Mouse (Mus musculus) lung, postnatal 0 days (tissue): ENCODE measurements around the gene Cux1. TPM values are rescaled to one million over a fixed set of nuclear protein-coding genes. Genes with fewer than 3 reads are reported as not detected.

Experiments
- ATAC-seq: fragments of 200-750 bp; cut with Nextera tagmentation; 2 replicates; pipeline ENCODE4 v1.8.0; 2017; ENCODE audit warnings: moderate library complexity
- DNase-seq: peaks from one replicate; pipeline ENCODE4 v3.0.0-alpha.2; 2016; ENCODE audit warnings: low spot score
- H3K27ac ChIP-seq: fragments of 300-500 bp; sonication (generic); 2 replicates; pipeline ENCODE4 v1.5.1; 2014; ENCODE audit warnings: antibody characterized with exemption, mild to moderate bottlenecking, low read length, mixed read lengths
- H3K27me3 ChIP-seq: fragments of 300-500 bp; sonication (generic); replicated peaks from 2 replicates; pipeline ENCODE4 v1.6.1; 2014; ENCODE audit warnings: low read length, mixed read lengths; ENCODE audit not compliant: insufficient read depth
- H3K36me3 ChIP-seq: fragments of 300-500 bp; sonication (generic); 2 replicates; pipeline ENCODE4 v1.6.1; 2014; ENCODE audit warnings: low read length, mixed read lengths; ENCODE audit not compliant: insufficient read depth
- H3K4me1 ChIP-seq: fragments of 300-500 bp; sonication (generic); 2 replicates; pipeline ENCODE4 v1.6.1; 2014; ENCODE audit warnings: antibody characterized with exemption, low read depth, low read length, mixed read lengths; ENCODE audit not compliant: insufficient read depth
- H3K4me2 ChIP-seq: fragments of 300-500 bp; sonication (generic); replicated peaks from 2 replicates; pipeline ENCODE4 v1.6.1; 2014; ENCODE audit warnings: low read depth, mild to moderate bottlenecking, low read length, moderate library complexity, mixed read lengths
- H3K4me3 ChIP-seq: fragments of 300-500 bp; sonication (generic); 2 replicates; pipeline ENCODE4 v1.5.1; 2014; ENCODE audit warnings: low read depth, low read length
- H3K9ac ChIP-seq: fragments of 300-500 bp; sonication (generic); replicated peaks from 2 replicates; pipeline ENCODE4 v1.6.1; 2014; ENCODE audit warnings: low read depth, mild to moderate bottlenecking
- H3K9me3 ChIP-seq: fragments of 300-500 bp; sonication (generic); 2 replicates; pipeline ENCODE4 v1.6.1; 2016; ENCODE audit warnings: low read length, mixed read lengths
- CTCF ChIP-seq: IDR thresholded peaks from 2 replicates; pipeline ENCODE4 v1.5.1; 2016; ENCODE audit warnings: antibody characterized with exemption, mild to moderate bottlenecking
- EP300 ChIP-seq: IDR thresholded peaks from 2 replicates; pipeline ENCODE4 v1.6.1; 2016; ENCODE audit warnings: antibody characterized with exemption, mild to moderate bottlenecking, control low read depth
- WGBS: fragments of 180-500 bp; shearing (Covaris S2); extraction: QIAGEN DNeasy Blood & Tissue Kit; methylation state at CpG from one replicate; pipeline ENCODE4 v1.1.7; 2014; 5-methylcytosine and 5-hydroxymethylcytosine counted together
- polyA plus RNA-seq: library from polyadenylated mRNA; unstranded; fragments of >200 nt; fragmentation: Nextera tagmentation; extraction: Ambion mirVana; gene quantifications from 2 replicates; pipeline ENCODE4 v1.2.1, GENCODE M21; 2015

The Cux1 gene
- polyA plus RNA-seq, 1 experiment from 2014 or later, result 68.5 TPM

DNA sequence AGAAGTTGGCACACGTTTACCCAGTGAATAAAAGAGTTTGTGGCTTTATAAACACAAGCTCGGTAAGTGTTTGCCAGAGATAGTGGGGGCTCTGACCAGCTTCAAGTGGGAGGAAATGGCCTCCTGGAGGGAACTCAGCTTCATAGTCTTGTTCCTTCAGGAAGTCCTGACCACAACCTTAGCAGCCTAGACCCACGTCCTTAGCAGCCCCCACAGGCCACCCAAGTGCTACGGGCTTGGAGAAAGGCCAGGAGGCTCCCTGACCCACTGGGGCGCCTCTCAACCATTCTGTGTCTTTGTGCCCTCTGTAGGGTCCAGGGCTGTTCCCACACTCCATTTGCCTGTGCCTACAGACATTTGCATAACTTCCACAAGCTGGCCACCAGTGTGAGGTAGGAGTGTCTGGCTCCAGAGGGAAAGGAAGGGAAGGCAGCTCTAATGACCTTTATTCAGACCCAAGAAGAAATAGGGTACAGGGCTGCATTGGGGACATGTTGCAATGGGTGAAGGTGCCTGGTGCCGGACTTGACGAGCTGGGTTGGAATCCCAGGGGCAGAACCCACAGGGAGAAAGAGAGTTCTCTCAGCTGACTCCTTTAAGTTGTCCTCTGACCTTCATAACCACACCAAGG is 340.9 kb downstream of the Cux1 start:
- 42% methylated on average over 7 of the region's 7 CpGs for WGBS
- TF ChIP-seq EP300 (no peak), CTCF (no peak)
- no peak overlapping the region for H3K4me3 ChIP-seq
- H3K27me3 ChIP-seq, result no peaks in the 10 kb centered on the region
- no peak for DNase-seq
- no peak overlapping the region for H3K4me2 ChIP-seq
- H3K4me1 ChIP-seq, result no peaks in the 10 kb centered on the region
- H3K9me3 ChIP-seq, result no peaks in the 10 kb centered on the region
- H3K27ac ChIP-seq, result no peak overlapping the region
- H3K36me3 ChIP-seq, result no peaks in the 10 kb centered on the region
- H3K9ac ChIP-seq, result no peak overlapping the region
- ATAC-seq, result no peak; the same call in 1 of the 2 replicates

- Histone ChIP-seq H3K36me3 (no peaks in the 10 kb centered on the region), H3K27me3 (no peaks in the 10 kb centered on the region), H3K4me2 (no peak overlapping the region), H3K4me1 (no peaks in the 10 kb centered on the region), H3K27ac (no peak overlapping the region), H3K4me3 (no peak overlapping the region), H3K9ac (no peak overlapping the region), H3K9me3 (no peaks in the 10 kb centered on the region)
- no peak for DNase-seq
- ATAC-seq, result no peak
- TF ChIP-seq CTCF (no peak), EP300 (no peak)
- WGBS, result 85% methylated on average over 12 of the region's 12 CpGs
Observed at GRCm38 (mm10) chr5:136218585-136218984, 348.7 kb downstream of the Cux1 start.

- no peak for DNase-seq
- H3K27ac ChIP-seq, result no peak overlapping the region
- TF ChIP-seq CTCF (no peak), EP300 (no peak)
- no peak overlapping the region for H3K4me2 ChIP-seq
- H3K9me3 ChIP-seq, result no peaks in the 10 kb centered on the region
- H3K36me3 ChIP-seq, result no peaks in the 10 kb centered on the region
- peak; percentile 16; the same call in 1 of the 2 replicates for ATAC-seq
- no peaks in the 10 kb centered on the region for H3K27me3 ChIP-seq
- no peak overlapping the region for H3K9ac ChIP-seq
- no peaks in the 10 kb centered on the region for H3K4me1 ChIP-seq
- WGBS, result 62% methylated on average over 4 of the region's 4 CpGs
- no peak overlapping the region for H3K4me3 ChIP-seq
Observed at GRCm38 (mm10) chr5:136217932-136218381, 349.3 kb downstream of the Cux1 start.

- no peak overlapping the region for H3K9ac ChIP-seq
- TF ChIP-seq EP300 (peak; percentile 43; the same call in 1 of the 2 replicates), CTCF (no peak)
- H3K9me3 ChIP-seq, result no peaks in the 10 kb centered on the region
- no peaks in the 10 kb centered on the region for H3K27me3 ChIP-seq
- no peak overlapping the region for H3K4me3 ChIP-seq
- DNase-seq, result peak; percentile 73
- H3K4me1 ChIP-seq, result no peaks in the 10 kb centered on the region
- H3K36me3 ChIP-seq, result no peaks in the 10 kb centered on the region
- H3K4me2 ChIP-seq, result no peak overlapping the region
- WGBS, result 65% methylated on average over 18 of the region's 18 CpGs
- peak; percentile 63 for ATAC-seq
- H3K27ac ChIP-seq, result no peak overlapping the region
Observed at GRCm38 (mm10) chr5:136217004-136217665, 350.2 kb downstream of the Cux1 start.

GRCm38 (mm10) chr5:136215958-136216357 is 351.3 kb downstream of the Cux1 start:
- no peak for TF ChIP-seq EP300
- no peak for TF ChIP-seq CTCF
- Histone ChIP-seq H3K4me2 (no peak overlapping the region), H3K36me3 (no peaks in the 10 kb centered on the region), H3K4me3 (no peak overlapping the region), H3K9ac (no peak overlapping the region), H3K9me3 (no peaks in the 10 kb centered on the region), H3K4me1 (no peaks in the 10 kb centered on the region), H3K27ac (no peak overlapping the region), H3K27me3 (no peaks in the 10 kb centered on the region)
- DNase-seq, result no peak
- WGBS, result 44% methylated on average over 5 of the region's 5 CpGs
- ATAC-seq, result no peak

- ATAC-seq, result no peak
- WGBS, result 89% methylated on average over 3 of the region's 3 CpGs
Observed at GRCm38 (mm10) chr5:136215211-136215610, 352.1 kb downstream of the Cux1 start.

More at GRCm38 (mm10) chr5:136215211-136215610, 352.1 kb downstream of the Cux1 start:
- Histone ChIP-seq H3K9me3 (no peaks in the 10 kb centered on the region), H3K4me1 (no peaks in the 10 kb centered on the region), H3K4me3 (no peak overlapping the region), H3K4me2 (no peak overlapping the region), H3K36me3 (no peaks in the 10 kb centered on the region), H3K27me3 (no peaks in the 10 kb centered on the region), H3K9ac (no peak overlapping the region), H3K27ac (no peak overlapping the region)
- no peak for DNase-seq
- peak; percentile 42 for TF ChIP-seq CTCF
- no peak for TF ChIP-seq EP300
